Mouse (Mus musculus): Measurements from ENCODE around the gene Hdac10. TPM values are rescaled to one million over a fixed set of nuclear protein-coding genes. Genes with fewer than 3 reads are reported as not detected.

Gene Hdac10
- polyA plus RNA-seq, 1 experiment = 46.9 TPM

DNA sequence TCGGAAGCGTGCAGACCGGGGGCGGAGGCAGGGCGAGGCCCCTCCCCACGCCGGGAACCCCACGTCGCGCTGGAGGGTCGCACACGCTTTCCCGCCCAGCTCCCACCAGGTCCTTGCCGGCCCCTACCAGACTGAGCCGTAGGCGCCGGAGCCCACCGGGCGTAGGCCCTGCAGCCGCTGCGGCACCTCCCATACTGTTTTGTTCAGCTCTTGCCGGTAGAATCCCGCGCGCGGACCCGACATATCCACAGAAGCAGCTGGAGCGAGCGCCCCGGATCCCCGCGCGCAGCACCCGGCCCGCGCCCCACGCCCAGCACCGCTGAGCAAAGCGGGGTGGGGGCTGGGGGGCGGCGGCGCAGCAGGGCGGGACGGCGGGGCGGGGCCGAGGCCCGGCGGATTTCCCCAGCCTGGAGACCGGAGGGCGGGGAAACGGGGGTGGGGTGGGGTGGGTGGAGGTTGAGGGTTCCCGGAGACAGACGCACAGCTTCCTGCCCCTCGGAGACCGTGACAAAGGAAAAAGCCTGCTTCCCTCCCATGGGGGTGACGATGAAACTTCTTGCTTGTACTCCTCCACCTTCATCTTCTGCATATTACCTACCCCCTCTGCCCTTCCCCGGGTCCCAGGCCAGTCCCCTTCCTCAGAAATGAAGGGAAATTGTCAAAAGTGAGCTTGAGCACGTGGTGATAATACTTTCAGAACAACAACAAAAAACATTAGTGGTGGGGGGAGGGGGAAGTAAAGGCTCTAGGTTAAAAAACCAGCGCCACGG is 21.0 kb upstream of the Hdac10 start, which contains the start of gene Mapk11:
Gene Mapk11 (minus strand): TSS at position 358 of the 770 bp plus-strand sequence.
- TF ChIP-seq CTCF (IDR thresholded peaks at IDR 0.05; ENCODE audit: insufficient read depth, low read length) (no peak), POLR2A (IDR thresholded peaks at IDR 0.05; ENCODE audit: borderline replicate concordance, extremely low read depth, low read depth, low read length) (0 out of 2 replicates have a peak, but pooled peaks have one; percentile 13)
- Histone ChIP-seq H3K4me3 (replicated peaks; ENCODE audit: extremely low read depth, low read depth, low read length) (peak within 1 kb of the TSS; percentile 53), H3K4me1 (ENCODE audit: control insufficient read depth, insufficient read depth, low read length) (peaks cover 3% of the 10 kb centered on the region)
- WGBS = under 1% methylated on average over 58 of the region's 61 CpGs
- DNase-seq = peak; percentile 26

DNA sequence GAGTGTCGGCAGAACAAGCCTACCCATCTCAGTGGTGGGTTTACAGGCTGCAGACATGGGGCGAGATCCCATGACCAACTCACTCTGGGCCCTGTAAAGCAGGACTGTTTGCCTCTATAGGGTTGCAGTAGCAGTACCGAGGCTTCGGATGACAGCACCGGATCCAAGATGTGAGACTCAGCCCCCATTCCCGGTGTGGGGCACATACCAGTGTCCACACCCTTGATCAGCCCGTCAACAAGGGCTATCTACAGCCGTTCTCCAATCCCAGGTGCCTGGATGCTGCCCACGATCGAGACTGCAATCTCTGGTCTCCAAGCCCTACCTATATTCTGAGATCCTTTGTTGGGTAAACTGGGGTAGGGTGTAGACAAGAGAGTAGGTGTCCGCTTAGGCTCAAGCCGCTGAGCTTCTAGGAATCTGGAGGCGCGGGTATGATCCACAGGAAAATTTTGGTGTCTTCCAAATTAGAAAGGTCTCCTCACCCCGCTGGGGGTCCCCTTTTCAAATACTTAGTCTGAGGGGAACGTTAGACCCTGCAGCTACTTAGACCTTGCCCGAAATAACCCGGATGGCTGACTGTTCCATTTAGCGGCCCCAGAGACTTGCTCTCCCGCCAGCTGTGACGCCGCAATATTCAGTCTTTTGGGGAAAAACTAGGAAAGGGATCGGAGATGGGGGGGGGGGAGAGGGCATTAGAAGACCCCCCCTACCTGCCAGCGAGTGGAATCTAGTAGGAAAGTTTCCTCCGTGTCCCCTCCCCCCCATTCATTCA is 20.2 kb upstream of the Hdac10 start:
- Histone ChIP-seq H3K4me3 (replicated peaks; ENCODE audit: extremely low read depth, low read depth, low read length) (peak overlapping the region; percentile 48), H3K4me1 (ENCODE audit: control insufficient read depth, insufficient read depth, low read length) (peaks cover 3% of the 10 kb centered on the region)
- no peak for DNase-seq
- WGBS = 11% methylated on average over 25 of the region's 25 CpGs
- no peak for TF ChIP-seq CTCF (IDR thresholded peaks at IDR 0.05; ENCODE audit: insufficient read depth, low read length)
- TF ChIP-seq POLR2A (IDR thresholded peaks at IDR 0.05; ENCODE audit: borderline replicate concordance, extremely low read depth, low read depth, low read length) = no peak

DNA sequence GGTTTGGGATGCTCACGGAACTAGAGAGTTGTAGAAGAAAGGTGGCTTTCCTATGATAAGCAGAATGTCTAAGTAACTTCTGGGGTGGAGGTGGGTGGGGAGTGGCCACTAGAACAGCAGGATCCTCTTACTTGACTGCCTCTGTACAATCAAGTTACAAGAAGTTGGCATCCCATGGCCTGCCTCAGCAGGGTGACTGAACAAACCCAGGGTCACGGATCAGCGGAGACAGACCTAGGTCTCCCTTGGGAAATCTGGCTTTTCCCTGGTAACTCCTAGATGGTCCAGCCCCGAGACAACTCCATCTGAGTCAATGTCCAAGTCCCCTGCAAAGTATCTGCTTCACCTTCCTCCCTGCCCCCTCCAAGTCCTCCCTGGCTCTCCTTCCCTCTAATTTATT is 19.4 kb upstream of the Hdac10 start:
- DNase-seq = no peak
- Histone ChIP-seq H3K4me3 (replicated peaks; ENCODE audit: extremely low read depth, low read depth, low read length) (no peak overlapping the region), H3K4me1 (ENCODE audit: control insufficient read depth, insufficient read depth, low read length) (peaks cover 3% of the 10 kb centered on the region)
- TF ChIP-seq CTCF (IDR thresholded peaks at IDR 0.05; ENCODE audit: insufficient read depth, low read length) (no peak), POLR2A (IDR thresholded peaks at IDR 0.05; ENCODE audit: borderline replicate concordance, extremely low read depth, low read depth, low read length) (no peak)
- WGBS = 67% methylated on average over 4 of the region's 4 CpGs

DNA sequence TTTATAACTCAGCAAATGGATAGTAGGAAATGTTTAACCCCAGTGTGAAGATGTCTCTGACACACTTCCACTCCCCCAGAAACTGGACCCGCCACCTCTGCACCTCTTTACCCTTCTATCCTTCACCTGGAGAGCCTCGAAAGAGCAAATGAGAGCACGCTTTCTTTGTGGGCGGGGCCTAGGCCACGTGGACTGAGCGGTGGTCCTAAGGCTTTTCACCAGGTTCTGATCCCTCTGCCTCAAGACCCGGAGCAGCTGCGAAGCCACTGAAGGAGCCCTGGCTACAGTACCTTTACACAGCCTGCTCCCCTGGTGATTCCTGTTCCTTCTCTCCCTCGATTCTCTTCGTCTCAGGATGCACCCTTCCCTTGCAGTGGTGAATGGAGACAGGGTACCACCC is 19.0 kb upstream of the Hdac10 start:
- DNase-seq = no peak
- 31% methylated on average over 10 of the region's 10 CpGs for WGBS
- TF ChIP-seq CTCF (IDR thresholded peaks at IDR 0.05; ENCODE audit: insufficient read depth, low read length) = no peak
- no peak for TF ChIP-seq POLR2A (IDR thresholded peaks at IDR 0.05; ENCODE audit: borderline replicate concordance, extremely low read depth, low read depth, low read length)
- H3K4me3 ChIP-seq (replicated peaks; ENCODE audit: extremely low read depth, low read depth, low read length) = no peak overlapping the region
- H3K4me1 ChIP-seq (ENCODE audit: control insufficient read depth, insufficient read depth, low read length) = peaks cover 3% of the 10 kb centered on the region

DNA sequence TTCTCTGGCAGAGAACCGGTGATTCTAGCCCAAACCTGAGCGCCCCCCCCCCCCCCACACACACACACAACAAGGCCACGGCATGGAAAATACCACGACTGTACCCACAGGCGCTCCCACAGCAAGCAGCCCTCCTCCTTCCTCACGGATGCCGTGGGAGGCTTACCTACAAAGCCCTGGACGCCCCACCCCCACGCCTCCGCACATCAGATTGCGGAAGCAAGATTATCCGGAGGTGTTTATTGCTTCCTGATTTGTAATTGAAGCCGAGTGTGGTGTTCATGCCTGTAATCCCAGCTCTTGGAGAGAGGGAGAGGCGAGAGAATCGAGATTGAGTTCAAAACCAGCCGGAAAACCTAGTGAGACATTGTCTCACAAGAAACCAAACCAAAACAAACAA is 18.5 kb upstream of the Hdac10 start:
- WGBS = 10% methylated on average over 16 of the region's 16 CpGs
- TF ChIP-seq POLR2A (IDR thresholded peaks at IDR 0.05; ENCODE audit: borderline replicate concordance, extremely low read depth, low read depth, low read length) = no peak
- TF ChIP-seq CTCF (IDR thresholded peaks at IDR 0.05; ENCODE audit: insufficient read depth, low read length) = no peak
- Histone ChIP-seq H3K4me1 (ENCODE audit: control insufficient read depth, insufficient read depth, low read length) (peaks cover 3% of the 10 kb centered on the region), H3K4me3 (replicated peaks; ENCODE audit: extremely low read depth, low read depth, low read length) (no peak overlapping the region)
- DNase-seq = no peak

DNA sequence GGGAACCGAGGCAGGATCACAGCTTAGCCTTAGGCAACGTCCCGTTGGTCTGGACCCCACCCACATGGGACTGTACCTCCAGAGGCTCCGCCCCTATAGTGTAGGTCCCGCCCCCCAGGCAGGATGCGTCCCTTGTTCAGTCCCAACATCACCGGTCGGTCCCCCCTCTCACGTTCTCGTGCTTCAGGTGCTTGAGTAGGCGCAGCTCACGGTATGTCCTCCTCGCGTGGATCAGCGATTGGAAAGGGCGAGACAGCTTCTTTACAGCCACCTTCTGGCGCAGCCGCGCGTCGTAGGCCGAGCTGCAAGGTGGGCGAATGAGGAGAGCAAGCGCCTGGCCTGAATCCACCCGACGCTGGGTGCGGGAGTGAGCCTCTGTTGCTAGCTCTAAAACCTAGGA is 18.0 kb upstream of the Hdac10 start:
- Histone ChIP-seq H3K4me3 (replicated peaks; ENCODE audit: extremely low read depth, low read depth, low read length) (peak overlapping the region; percentile 3), H3K4me1 (ENCODE audit: control insufficient read depth, insufficient read depth, low read length) (peaks cover 4% of the 10 kb centered on the region)
- WGBS = 19% methylated on average over 27 of the region's 27 CpGs
- TF ChIP-seq POLR2A (IDR thresholded peaks at IDR 0.05; ENCODE audit: borderline replicate concordance, extremely low read depth, low read depth, low read length) (peak; percentile 17; the same call in 1 of the 2 replicates), CTCF (IDR thresholded peaks at IDR 0.05; ENCODE audit: insufficient read depth, low read length) (no peak)
- DNase-seq = peak; percentile 54

DNA sequence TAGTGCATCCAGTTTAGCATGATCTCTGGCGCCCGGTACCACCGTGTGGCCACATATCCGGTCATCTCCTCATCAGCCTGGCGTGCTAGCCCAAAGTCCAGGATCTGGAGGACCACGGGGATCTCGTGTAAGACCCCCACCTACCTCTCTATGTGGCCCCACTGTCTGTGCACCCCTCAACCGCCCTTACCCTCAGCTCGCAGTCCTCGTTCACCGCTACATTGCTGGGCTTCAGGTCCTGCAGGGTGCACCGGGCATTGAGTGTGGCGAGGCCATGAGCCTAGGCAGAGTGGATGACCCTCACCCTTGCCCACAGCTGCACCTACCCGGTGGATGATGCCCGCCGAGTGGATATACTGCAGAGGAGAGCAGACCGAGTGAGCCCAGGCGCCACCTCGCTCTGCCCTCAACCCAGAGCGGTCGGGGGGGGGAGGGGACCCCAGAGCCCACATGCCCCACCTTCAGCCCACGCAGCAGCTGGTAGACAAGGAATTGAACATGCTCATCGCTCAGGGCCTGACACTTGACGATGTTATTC is 17.4 kb upstream of the Hdac10 start:
- no peak for DNase-seq
- 75% methylated on average over 24 of the region's 24 CpGs for WGBS
- Histone ChIP-seq H3K4me1 (ENCODE audit: control insufficient read depth, insufficient read depth, low read length) (peaks cover 10% of the 10 kb centered on the region), H3K4me3 (replicated peaks; ENCODE audit: extremely low read depth, low read depth, low read length) (no peak overlapping the region)
- TF ChIP-seq CTCF (IDR thresholded peaks at IDR 0.05; ENCODE audit: insufficient read depth, low read length) (no peak), POLR2A (IDR thresholded peaks at IDR 0.05; ENCODE audit: borderline replicate concordance, extremely low read depth, low read depth, low read length) (no peak)

DNA sequence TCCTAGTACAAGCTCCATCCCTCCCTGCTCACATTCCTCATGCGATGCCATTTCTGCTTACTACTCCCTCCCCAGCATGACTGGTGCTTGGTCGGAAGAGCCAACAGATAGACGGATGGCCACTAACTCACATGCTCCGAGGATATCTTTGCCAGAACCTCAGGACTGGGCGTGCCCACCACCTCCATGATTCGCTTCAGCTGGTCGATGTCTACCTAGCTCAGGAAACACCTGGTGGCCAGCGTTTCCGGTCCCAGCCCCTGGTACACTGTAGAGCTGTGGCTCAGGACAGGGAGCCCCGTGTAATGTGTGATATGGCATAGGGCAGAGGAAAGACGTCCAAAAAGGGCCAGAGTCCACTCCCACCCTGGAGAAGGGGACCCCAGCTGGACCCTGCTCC is 16.5 kb upstream of the Hdac10 start:
- H3K4me1 ChIP-seq (ENCODE audit: control insufficient read depth, insufficient read depth, low read length) = peaks cover 10% of the 10 kb centered on the region
- 70% methylated on average over 11 of the region's 11 CpGs for WGBS
- no peak for TF ChIP-seq CTCF (IDR thresholded peaks at IDR 0.05; ENCODE audit: insufficient read depth, low read length)
- no peak for TF ChIP-seq POLR2A (IDR thresholded peaks at IDR 0.05; ENCODE audit: borderline replicate concordance, extremely low read depth, low read depth, low read length)
- H3K4me3 ChIP-seq (replicated peaks; ENCODE audit: extremely low read depth, low read depth, low read length) = no peak overlapping the region
- DNase-seq = no peak

DNA sequence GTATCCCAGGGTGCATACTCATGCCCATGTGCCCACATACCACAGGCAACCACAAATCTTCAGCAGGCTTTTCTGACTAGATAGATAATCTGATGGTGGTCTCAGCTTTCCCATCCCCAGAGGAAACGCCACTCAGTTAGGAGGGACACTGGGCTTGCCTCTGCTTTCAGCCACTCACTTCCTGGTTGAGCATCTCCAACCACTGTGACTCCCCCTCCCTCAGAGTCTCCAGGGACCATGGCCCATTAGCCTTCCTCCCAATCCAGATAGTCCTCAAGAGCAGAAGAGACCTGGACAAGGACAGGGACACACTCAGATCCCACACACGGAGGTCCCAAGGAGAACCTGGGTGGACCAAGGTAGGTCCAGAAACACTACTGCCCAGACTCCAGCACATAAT is 14.6 kb upstream of the Hdac10 start:
- WGBS = 73% methylated on average over 2 of the region's 2 CpGs
- Histone ChIP-seq H3K4me1 (ENCODE audit: control insufficient read depth, insufficient read depth, low read length) (peaks cover 14% of the 10 kb centered on the region), H3K4me3 (replicated peaks; ENCODE audit: extremely low read depth, low read depth, low read length) (no peak overlapping the region)
- TF ChIP-seq POLR2A (IDR thresholded peaks at IDR 0.05; ENCODE audit: borderline replicate concordance, extremely low read depth, low read depth, low read length) (no peak), CTCF (IDR thresholded peaks at IDR 0.05; ENCODE audit: insufficient read depth, low read length) (no peak)
- no peak for DNase-seq
